Mouse (Mus musculus) liver, embryonic 14.5 days (tissue): ENCODE data around the gene Anks1b. TPM values are rescaled to one million over a fixed set of nuclear protein-coding genes. Genes with fewer than 3 reads are reported as not detected.

Experiments
- ATAC-seq: fragments of 200-750 bp; cut with Nextera tagmentation; 2 replicates; pipeline ENCODE4 v1.8.0; 2017; ENCODE audit warnings: moderate number of reproducible peaks, mild to moderate bottlenecking, moderate library complexity; ENCODE audit not compliant: insufficient read depth
- DNase-seq, 3 experiments: peaks; one replicate each; pipeline ENCODE4 v3.0.0-alpha.2; 2012 to 2013; ENCODE audit warnings: low read depth in 3 of 3, low spot score in 3 of 3
- H3K27ac ChIP-seq: fragments of 300-500 bp; sonication (generic); 2 replicates; pipeline ENCODE4 v1.5.1; 2014; ENCODE audit warnings: moderate library complexity, mild to moderate bottlenecking, control low read depth, inconsistent platforms
- H3K27me3 ChIP-seq: fragments of 300-500 bp; sonication (generic); 2 replicates; pipeline ENCODE4 v1.6.1; 2014; ENCODE audit warnings: mild to moderate bottlenecking, low read length, moderate library complexity; ENCODE audit not compliant: control insufficient read depth, insufficient read depth
- H3K36me3 ChIP-seq: fragments of 300-500 bp; sonication (generic); replicated peaks from 2 replicates; pipeline ENCODE4 v1.6.1; 2014; ENCODE audit warnings: low read depth; ENCODE audit not compliant: control insufficient read depth, insufficient read depth
- H3K4me1 ChIP-seq, 2 experiments: fragments of 200-500 bp in 1 of 2; fragments of 300-500 bp in 1 of 2; sonication (generic) in 1 of 2; replicated peaks; 2 replicates each; pipeline ENCODE4 v1.6.1; 2012 to 2014; ENCODE audit warnings: antibody characterized with exemption in 1 of 2, inconsistent platforms in 1 of 2, low read length in 1 of 2; ENCODE audit not compliant: control insufficient read depth in 2 of 2, insufficient read depth in 2 of 2
- H3K4me2 ChIP-seq: fragments of 300-500 bp; sonication (generic); 2 replicates; pipeline ENCODE4 v1.6.1; 2014; ENCODE audit warnings: low read depth, mild to moderate bottlenecking, control low read depth, moderate library complexity
- H3K4me3 ChIP-seq, 2 experiments: fragments of 200-500 bp in 1 of 2; fragments of 300-500 bp in 1 of 2; sonication (generic) in 1 of 2; 2 replicates each; pipeline ENCODE4 v1.5.1; 2012 to 2014; ENCODE audit warnings: low read depth in 2 of 2, low read length in 2 of 2, mild to moderate bottlenecking in 2 of 2, control low read depth in 1 of 2, inconsistent platforms in 1 of 2, moderate library complexity in 1 of 2; ENCODE audit not compliant: insufficient read depth in 1 of 2
- H3K9ac ChIP-seq: fragments of 300-500 bp; sonication (generic); replicated peaks from 2 replicates; pipeline ENCODE4 v1.6.1; 2014; ENCODE audit warnings: mild to moderate bottlenecking, control low read depth, moderate library complexity
- H3K9me3 ChIP-seq: fragments of 300-500 bp; sonication (generic); 2 replicates; pipeline ENCODE4 v1.6.1; 2016; ENCODE audit warnings: low read length, mixed read lengths; ENCODE audit not compliant: control insufficient read depth
- CTCF ChIP-seq: IDR thresholded peaks from 2 replicates; pipeline ENCODE4 v1.5.1; 2016; ENCODE audit warnings: antibody characterized with exemption, low read depth, control low read depth
- EP300 ChIP-seq: IDR thresholded peaks from 2 replicates; pipeline ENCODE4 v1.6.1; 2016; ENCODE audit warnings: antibody characterized with exemption, low read depth
- WGBS: fragments of 180-500 bp; shearing (Covaris S2); extraction: QIAGEN DNeasy Blood & Tissue Kit; methylation state at CpG from one replicate; pipeline ENCODE4 v1.1.7; 2014; ENCODE audit not compliant: insufficient replicate concordance; 5-methylcytosine and 5-hydroxymethylcytosine counted together
- polyA plus RNA-seq, 2 experiments: library from polyadenylated mRNA; depleted of rRNA in 1 of 2; stranded (reverse) in 1 of 2; unstranded in 1 of 2; fragments of >200 nt; fragmentation: Nextera tagmentation in 1 of 2; extraction: Ambion mirVana in 1 of 2; gene quantifications; 2 replicates each; pipeline versions ENCODE4 v1.2.1 to v1.2.3; 2012 to 2014

The Anks1b gene
- polyA plus RNA-seq, 2 experiments, result not detected

DNA sequence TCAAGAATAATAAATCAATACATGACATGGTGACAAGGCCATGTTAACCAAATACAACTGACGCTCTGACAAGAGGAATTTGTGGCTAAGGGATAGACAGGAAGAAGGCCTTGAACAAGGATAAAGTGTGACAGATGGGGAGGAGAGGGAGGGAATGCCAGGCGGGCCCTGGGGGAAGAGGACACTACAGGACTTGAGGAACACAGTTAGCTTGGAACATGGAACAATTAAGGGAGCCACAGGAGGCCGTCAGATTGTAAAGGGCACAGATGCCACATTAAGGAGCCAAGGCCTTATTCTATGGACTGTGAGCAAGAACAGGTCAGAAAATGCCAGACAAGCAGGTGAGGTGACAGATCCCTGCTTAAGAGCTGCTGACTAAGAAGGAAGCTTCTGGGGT is 893.0 kb downstream of the Anks1b start:
- 41% methylated on average over 3 of the region's 3 CpGs for WGBS

DNA sequence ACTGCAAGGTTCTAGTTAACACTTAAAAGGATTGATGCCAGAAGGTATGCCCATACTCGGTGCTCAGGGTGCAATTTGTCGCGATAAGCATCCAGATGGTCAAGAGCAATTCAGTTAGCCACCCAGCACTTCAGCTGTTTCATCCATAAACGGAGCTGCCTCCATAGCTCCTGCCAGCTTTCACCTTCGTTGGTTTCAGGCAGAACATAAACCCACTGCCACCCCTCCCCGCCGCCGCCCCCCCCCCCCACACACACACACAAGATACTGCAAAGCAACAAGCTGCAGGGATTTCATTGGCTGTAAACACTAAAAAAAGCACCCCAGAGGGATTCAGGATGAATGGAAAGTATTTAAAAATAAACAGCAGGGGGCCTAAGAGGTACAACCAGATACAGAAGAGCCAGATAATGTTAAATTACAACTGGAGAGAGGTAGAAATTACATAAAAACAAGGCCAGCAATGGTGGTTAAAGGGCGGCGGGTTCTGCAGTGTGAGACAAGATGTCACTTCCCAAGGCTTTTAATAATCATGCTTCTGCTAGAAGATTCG is 897.2 kb downstream of the Anks1b start:
- Histone ChIP-seq H3K9ac (no peak overlapping the region), H3K4me3 (no peak overlapping the region), H3K27ac (no peak overlapping the region), H3K9me3 (no peaks in the 10 kb centered on the region), H3K4me2 (no peak overlapping the region), H3K36me3 (no peaks in the 10 kb centered on the region), H3K4me1 (no peaks in the 10 kb centered on the region), H3K27me3 (no peaks in the 10 kb centered on the region)
- DNase-seq, result no peak
- ATAC-seq, result no peak
- TF ChIP-seq CTCF (no peak), EP300 (no peak)
- WGBS, result 21% methylated on average over 11 of the region's 11 CpGs

More for the DNA sequence above, 893.0 kb downstream of the Anks1b start:
- no peaks in the 10 kb centered on the region for H3K9me3 ChIP-seq
- DNase-seq (no peak), ATAC-seq (no peak)
- no peak overlapping the region for H3K4me3 ChIP-seq
- no peak overlapping the region for H3K27ac ChIP-seq
- TF ChIP-seq EP300 (no peak), CTCF (no peak)
- no peak overlapping the region for H3K4me2 ChIP-seq
- no peak overlapping the region for H3K9ac ChIP-seq
- H3K4me1 ChIP-seq, result no peaks in the 10 kb centered on the region
- no peaks in the 10 kb centered on the region for H3K36me3 ChIP-seq
- H3K27me3 ChIP-seq, result no peaks in the 10 kb centered on the region

DNA sequence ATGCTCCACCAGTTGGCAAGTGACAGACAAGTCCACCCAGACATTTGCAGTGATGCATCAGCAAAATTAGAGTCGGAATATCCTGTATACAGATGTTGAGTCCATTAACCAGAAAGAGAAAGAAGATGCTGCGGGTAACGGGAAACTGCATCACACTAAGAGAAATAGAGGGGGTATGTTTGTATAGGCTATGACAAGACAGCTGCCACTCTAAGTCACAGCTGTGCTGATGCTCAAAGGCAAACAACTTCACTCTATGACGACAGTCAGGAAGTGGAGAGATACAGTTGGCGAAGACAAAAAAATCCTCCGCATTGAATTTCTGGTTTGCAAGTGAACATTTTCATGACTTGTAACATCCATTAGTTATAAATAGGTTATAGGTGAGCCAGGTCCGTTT is 897.7 kb downstream of the Anks1b start:
- no peak for DNase-seq
- no peak overlapping the region for H3K9ac ChIP-seq
- H3K4me3 ChIP-seq, result no peak overlapping the region
- TF ChIP-seq EP300 (no peak), CTCF (no peak)
- H3K4me1 ChIP-seq, result no peaks in the 10 kb centered on the region
- no peaks in the 10 kb centered on the region for H3K27me3 ChIP-seq
- no peak for ATAC-seq
- H3K9me3 ChIP-seq, result no peaks in the 10 kb centered on the region
- 42% methylated on average over 7 of the region's 7 CpGs for WGBS
- no peak overlapping the region for H3K27ac ChIP-seq
- H3K4me2 ChIP-seq, result no peak overlapping the region
- no peaks in the 10 kb centered on the region for H3K36me3 ChIP-seq

DNA sequence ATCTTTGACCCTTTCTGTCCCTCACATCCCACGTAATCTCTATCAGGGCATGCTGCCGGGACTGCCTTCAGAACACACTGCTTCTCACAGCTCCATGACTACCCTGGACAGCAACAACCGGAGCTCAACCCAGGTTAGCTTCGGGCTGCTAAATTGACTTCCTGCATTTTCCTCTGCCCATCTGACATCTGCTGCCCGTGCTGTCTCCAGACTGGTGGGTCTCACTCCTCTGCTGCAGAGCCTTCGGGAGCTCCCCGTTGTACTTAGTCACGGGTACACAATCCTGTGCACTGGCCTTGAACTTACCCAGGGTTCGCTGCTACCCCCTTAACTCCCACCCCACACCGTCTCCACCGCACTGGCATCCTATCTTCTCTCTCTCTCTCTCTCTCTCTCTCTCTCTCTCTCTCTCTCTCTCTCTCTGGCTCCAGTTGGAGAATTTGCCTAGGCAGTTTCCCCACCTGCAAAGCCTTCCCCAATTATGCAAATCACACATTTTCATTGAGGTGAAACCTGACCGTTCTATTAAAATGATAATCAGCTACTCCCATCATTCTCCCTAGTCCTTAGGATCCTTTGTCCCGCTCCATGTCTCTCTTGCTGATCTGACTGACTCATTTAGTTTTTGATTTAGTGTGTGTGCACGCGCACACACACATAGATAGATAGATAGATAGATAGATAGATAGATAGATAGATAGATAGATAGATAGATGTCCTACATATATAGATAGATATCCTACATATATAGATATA is 898.3 kb downstream of the Anks1b start:
- no peak for TF ChIP-seq CTCF
- TF ChIP-seq EP300, result no peak
- no peaks in the 10 kb centered on the region for H3K27me3 ChIP-seq
- H3K36me3 ChIP-seq, result no peaks in the 10 kb centered on the region
- no peak overlapping the region for H3K9ac ChIP-seq
- H3K27ac ChIP-seq, result no peak overlapping the region
- H3K4me3 ChIP-seq, result no peak overlapping the region
- 9% methylated on average over 15 of the region's 15 CpGs for WGBS
- no peaks in the 10 kb centered on the region for H3K9me3 ChIP-seq
- ATAC-seq (no peak), DNase-seq (no peak)
- H3K4me2 ChIP-seq, result no peak overlapping the region
- H3K4me1 ChIP-seq, result no peaks in the 10 kb centered on the region

DNA sequence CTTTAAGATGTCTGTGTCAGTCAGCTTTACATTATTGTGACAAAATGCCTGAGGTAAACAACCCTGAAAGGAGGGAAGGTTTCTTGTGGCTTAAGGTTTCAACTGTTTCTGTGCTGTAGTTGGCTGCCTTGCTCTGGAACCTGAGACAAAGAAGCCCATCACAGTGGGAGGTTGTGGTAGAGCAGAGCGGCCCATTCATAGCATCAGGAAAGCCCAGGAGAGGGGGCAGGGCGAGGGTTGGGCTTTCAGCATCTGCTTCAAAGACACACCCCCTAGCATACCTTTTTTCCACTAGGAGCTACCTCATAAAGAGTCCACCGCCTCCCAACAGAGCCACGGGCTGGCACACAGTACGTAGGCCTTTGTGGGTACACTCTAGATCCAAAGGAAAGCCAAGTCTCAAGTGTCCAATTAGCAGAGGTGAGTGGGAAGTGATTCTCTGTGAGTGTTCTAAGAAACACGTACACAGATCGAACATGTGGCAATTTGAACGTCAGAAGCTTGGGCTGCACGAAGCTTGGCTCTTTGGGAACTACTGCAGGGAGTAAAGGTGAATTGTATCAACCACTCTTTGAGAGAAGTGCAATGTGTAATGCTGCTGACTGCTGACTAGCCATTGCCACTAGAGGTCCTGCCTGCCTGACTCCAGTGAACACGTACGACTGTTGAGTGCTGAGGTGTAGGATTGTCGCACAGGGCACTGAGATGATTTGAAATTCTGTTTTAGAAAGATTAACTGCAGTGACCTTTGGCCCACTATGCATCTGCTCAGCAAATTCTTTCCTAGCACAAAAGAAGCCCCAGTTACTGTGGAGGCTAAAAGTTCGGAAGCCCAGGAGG is 906.5 kb downstream of the Anks1b start:
- no peak for ATAC-seq
- Histone ChIP-seq H3K9me3 (no peaks in the 10 kb centered on the region), H3K27ac (no peak overlapping the region), H3K36me3 (no peaks in the 10 kb centered on the region), H3K4me1 (no peaks in the 10 kb centered on the region), H3K9ac (no peak overlapping the region), H3K4me2 (no peak overlapping the region), H3K4me3 (no peak overlapping the region), H3K27me3 (no peaks in the 10 kb centered on the region)
- DNase-seq, result no peak
- TF ChIP-seq EP300, result no peak
- TF ChIP-seq CTCF, result no peak
- 51% methylated on average over 13 of the region's 13 CpGs for WGBS
